Mouse (Mus musculus) heart, postnatal 0 days (tissue): ENCODE measurements around the gene Lrfn5. TPM values are rescaled to one million over a fixed set of nuclear protein-coding genes. Genes with fewer than 3 reads are reported as not detected.

Experiments
- ATAC-seq: fragments of 200-750 bp; cut with Nextera tagmentation; 2 replicates; pipeline ENCODE4 v1.8.0; 2017; ENCODE audit warnings: low read depth, moderate number of reproducible peaks, moderate library complexity; ENCODE audit not compliant: insufficient read depth
- DNase-seq: peaks from one replicate; pipeline ENCODE4 v3.0.0-alpha.2; 2016; ENCODE audit warnings: low spot score
- H3K27ac ChIP-seq: fragments of 300-500 bp; sonication (generic); 2 replicates; pipeline ENCODE4 v1.5.1; 2014; ENCODE audit warnings: low read depth, mild to moderate bottlenecking
- H3K27me3 ChIP-seq: fragments of 300-500 bp; sonication (generic); 2 replicates; pipeline ENCODE4 v1.6.1; 2014; ENCODE audit warnings: low read length, mixed read lengths; ENCODE audit not compliant: control insufficient read depth, insufficient read depth
- H3K36me3 ChIP-seq: fragments of 300-500 bp; sonication (generic); replicated peaks from 2 replicates; pipeline ENCODE4 v1.6.1; 2014; ENCODE audit warnings: low read length, mixed read lengths; ENCODE audit not compliant: control insufficient read depth, insufficient read depth
- H3K4me1 ChIP-seq: fragments of 300-500 bp; sonication (generic); 2 replicates; pipeline ENCODE4 v1.6.1; 2014; ENCODE audit warnings: antibody characterized with exemption; ENCODE audit not compliant: control insufficient read depth, insufficient read depth
- H3K4me2 ChIP-seq: fragments of 300-500 bp; sonication (generic); 2 replicates; pipeline ENCODE4 v1.6.1; 2014; ENCODE audit warnings: low read depth, mild to moderate bottlenecking, low read length, moderate library complexity
- H3K4me3 ChIP-seq: fragments of 300-500 bp; sonication (generic); 2 replicates; pipeline ENCODE4 v1.5.1; 2014; ENCODE audit warnings: low read depth, low read length
- H3K9ac ChIP-seq: fragments of 300-500 bp; sonication (generic); replicated peaks from 2 replicates; pipeline ENCODE4 v1.6.1; 2014; ENCODE audit warnings: low read depth, low read length, mixed read lengths
- H3K9me3 ChIP-seq: fragments of 300-500 bp; sonication (generic); replicated peaks from 2 replicates; pipeline ENCODE4 v1.6.1; 2016; ENCODE audit warnings: low read length; ENCODE audit not compliant: control insufficient read depth
- CTCF ChIP-seq: IDR thresholded peaks from 2 replicates; pipeline ENCODE4 v1.5.1; 2016; ENCODE audit warnings: antibody characterized with exemption, control low read depth, low read depth
- EP300 ChIP-seq: IDR thresholded peaks from 2 replicates; pipeline ENCODE4 v1.6.1; 2016; ENCODE audit warnings: antibody characterized with exemption, low read depth
- WGBS: fragments of 180-500 bp; shearing (Covaris S2); extraction: QIAGEN DNeasy Blood & Tissue Kit; methylation state at CpG from one replicate; pipeline ENCODE4 v1.1.7; 2014; 5-methylcytosine and 5-hydroxymethylcytosine counted together
- polyA plus RNA-seq: library from polyadenylated mRNA; unstranded; fragments of >200 nt; fragmentation: Nextera tagmentation; extraction: Ambion mirVana; gene quantifications from 2 replicates; pipeline ENCODE4 v1.2.1, GENCODE M21; 2015
- total RNA-seq: library from RNA; depleted of rRNA; stranded (reverse); fragments of >200 nt; gene quantifications from 2 replicates; pipeline ENCODE4 v1.2.3, GENCODE M21; 2014; ENCODE audit warnings: low replicate concordance

Gene Lrfn5
- total and polyA plus RNA-seq, 2 experiments from 2014 or later, result 0.11 TPM; not detected in 1

DNA sequence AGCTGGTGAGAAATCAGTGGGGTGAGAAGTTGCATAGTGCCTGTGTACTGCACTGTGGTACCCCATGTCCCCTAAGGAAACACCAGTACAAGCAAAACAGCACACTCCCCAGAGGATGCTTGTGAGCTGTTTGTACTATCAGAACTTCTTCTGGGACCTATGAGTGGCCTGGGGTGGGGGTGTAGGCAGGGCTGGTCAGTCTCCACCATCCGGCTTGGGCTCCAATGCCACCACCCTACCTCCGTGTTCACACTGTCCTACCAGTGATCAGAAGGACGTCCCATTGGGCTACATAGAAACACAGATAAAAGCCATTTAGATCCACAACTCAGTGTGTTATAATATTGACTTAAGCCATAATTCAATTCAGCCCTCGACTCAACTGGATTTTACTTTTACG, 131.4 kb downstream of the Lrfn5 start:
- DNase-seq, result no peak
- TF ChIP-seq CTCF, result no peak
- no peak for TF ChIP-seq EP300

DNA sequence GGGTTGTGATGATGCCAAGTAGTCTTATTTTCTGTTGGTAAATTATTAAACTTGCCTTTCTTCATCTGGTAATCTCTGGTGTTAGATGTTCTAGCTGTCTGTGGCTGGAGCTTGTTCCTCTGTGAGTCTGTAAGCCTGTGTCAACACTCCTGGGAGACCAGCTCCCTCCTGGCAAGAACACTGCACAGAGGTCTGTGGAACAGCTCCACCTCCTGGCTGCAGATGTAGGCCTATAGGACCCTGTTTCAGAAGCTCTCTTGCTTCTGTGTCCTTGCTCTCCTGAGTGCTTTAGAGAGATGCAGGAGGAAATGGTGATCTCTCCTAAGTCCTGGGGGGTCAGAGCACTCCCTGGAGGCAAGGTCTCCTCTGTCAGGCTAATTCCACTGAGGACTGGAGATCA, 200.2 kb downstream of the Lrfn5 start:
- no peak for DNase-seq
- ATAC-seq, result no peak

More for the DNA sequence above, 131.4 kb downstream of the Lrfn5 start:
- Histone ChIP-seq H3K27ac (no peak overlapping the region), H3K9ac (no peak overlapping the region), H3K36me3 (no peaks in the 10 kb centered on the region), H3K4me2 (no peak overlapping the region), H3K27me3 (no peaks in the 10 kb centered on the region), H3K4me1 (no peaks in the 10 kb centered on the region), H3K4me3 (no peak overlapping the region), H3K9me3 (no peaks in the 10 kb centered on the region)
- ATAC-seq, result no peak
- 76% methylated on average over 5 of the region's 5 CpGs for WGBS

DNA sequence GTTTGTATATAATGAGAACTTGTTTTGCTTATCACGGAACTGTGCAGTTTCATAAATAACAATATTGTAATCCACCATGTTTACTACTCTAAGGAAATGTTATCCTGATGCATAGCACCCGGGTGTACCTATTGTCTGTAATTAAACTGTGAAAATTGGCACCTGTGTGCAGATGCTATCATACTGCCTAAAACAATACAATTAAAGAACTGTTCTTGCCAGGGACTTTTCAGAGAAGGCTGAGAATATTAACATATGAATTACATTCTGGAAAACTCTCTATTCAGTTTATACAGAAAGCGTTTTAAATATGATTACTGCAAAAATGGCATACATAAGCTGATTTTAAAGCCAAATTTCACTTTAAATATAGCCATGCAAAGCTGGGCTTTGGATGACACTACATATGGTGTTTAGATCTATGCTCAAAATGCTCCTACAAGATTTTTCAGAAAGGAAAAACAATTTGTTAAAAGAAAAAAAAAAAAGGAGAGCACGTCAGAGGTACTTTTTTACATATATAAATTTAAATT, 284.2 kb downstream of the Lrfn5 start:
- H3K36me3 ChIP-seq, result no peaks in the 10 kb centered on the region
- no peak overlapping the region for H3K4me2 ChIP-seq
- ATAC-seq (no peak), DNase-seq (no peak)
- no peaks in the 10 kb centered on the region for H3K9me3 ChIP-seq
- 65% methylated on average over 4 of the region's 4 CpGs for WGBS
- H3K27ac ChIP-seq, result no peak overlapping the region
- no peaks in the 10 kb centered on the region for H3K4me1 ChIP-seq
- H3K9ac ChIP-seq, result no peak overlapping the region
- H3K4me3 ChIP-seq, result no peak overlapping the region
- no peaks in the 10 kb centered on the region for H3K27me3 ChIP-seq
- TF ChIP-seq CTCF (no peak), EP300 (no peak)

More for the DNA sequence above, 200.2 kb downstream of the Lrfn5 start:
- Histone ChIP-seq H3K27me3 (no peaks in the 10 kb centered on the region), H3K36me3 (no peaks in the 10 kb centered on the region), H3K9ac (no peak overlapping the region), H3K9me3 (no peaks in the 10 kb centered on the region), H3K4me3 (no peak overlapping the region), H3K27ac (no peak overlapping the region), H3K4me1 (no peaks in the 10 kb centered on the region), H3K4me2 (no peak overlapping the region)
- no peak for TF ChIP-seq EP300
- TF ChIP-seq CTCF, result peak; percentile 24

DNA sequence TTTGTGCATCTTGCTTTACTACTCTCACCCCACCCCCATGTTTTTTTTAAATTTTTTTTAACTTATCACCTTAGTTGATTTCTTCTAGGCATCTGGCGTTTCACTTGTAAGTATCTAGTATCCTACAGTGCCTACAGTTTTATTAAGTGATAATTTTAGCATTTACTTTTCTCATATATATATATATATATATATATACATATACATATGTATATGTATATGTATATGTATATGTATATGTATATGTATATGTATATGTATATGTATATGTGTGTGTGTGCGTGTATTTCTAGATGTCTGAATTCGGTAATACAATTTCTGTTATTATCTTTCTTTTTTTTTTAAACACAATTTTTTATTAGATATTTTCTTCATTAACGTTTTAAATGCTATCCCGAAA, 300.7 kb downstream of the Lrfn5 start:
- ATAC-seq, result no peak
- Histone ChIP-seq H3K4me1 (no peaks in the 10 kb centered on the region), H3K27me3 (no peaks in the 10 kb centered on the region), H3K9ac (no peak overlapping the region), H3K36me3 (no peaks in the 10 kb centered on the region), H3K4me3 (no peak overlapping the region), H3K4me2 (no peak overlapping the region), H3K27ac (no peak overlapping the region), H3K9me3 (no peaks in the 10 kb centered on the region)
- DNase-seq, result no peak
- 87% methylated on average over 5 of the region's 5 CpGs for WGBS
- TF ChIP-seq EP300 (no peak), CTCF (no peak)

DNA sequence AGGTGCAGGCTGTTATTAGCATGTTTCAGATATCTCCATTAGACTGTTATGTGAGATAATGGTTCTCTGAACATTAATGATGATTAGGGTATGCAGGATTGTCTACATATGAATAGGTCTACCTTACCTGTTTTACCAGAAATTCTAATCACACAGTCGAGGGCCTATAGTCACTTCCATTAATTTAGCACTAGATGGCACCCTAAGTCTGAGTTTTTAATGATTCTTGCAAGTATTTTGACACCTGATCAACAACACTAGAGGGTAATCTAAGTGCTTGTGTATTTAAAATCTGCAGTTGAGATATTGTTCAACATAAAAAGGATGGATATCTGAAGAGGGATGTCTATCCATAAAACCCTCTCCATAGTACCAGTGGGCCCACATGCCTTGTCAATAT, 303.4 kb downstream of the Lrfn5 start:
- no peaks in the 10 kb centered on the region for H3K27me3 ChIP-seq
- H3K36me3 ChIP-seq, result no peaks in the 10 kb centered on the region
- no peak overlapping the region for H3K9ac ChIP-seq
- no peaks in the 10 kb centered on the region for H3K9me3 ChIP-seq
- DNase-seq, result no peak
- no peak overlapping the region for H3K27ac ChIP-seq
- no peak overlapping the region for H3K4me3 ChIP-seq
- WGBS, result 2% methylated on average over 1 of the region's 1 CpGs
- H3K4me2 ChIP-seq, result no peak overlapping the region
- ATAC-seq, result no peak
- no peaks in the 10 kb centered on the region for H3K4me1 ChIP-seq
- no peak for TF ChIP-seq EP300
- peak; percentile 24; the same call in 1 of the 2 replicates for TF ChIP-seq CTCF

DNA sequence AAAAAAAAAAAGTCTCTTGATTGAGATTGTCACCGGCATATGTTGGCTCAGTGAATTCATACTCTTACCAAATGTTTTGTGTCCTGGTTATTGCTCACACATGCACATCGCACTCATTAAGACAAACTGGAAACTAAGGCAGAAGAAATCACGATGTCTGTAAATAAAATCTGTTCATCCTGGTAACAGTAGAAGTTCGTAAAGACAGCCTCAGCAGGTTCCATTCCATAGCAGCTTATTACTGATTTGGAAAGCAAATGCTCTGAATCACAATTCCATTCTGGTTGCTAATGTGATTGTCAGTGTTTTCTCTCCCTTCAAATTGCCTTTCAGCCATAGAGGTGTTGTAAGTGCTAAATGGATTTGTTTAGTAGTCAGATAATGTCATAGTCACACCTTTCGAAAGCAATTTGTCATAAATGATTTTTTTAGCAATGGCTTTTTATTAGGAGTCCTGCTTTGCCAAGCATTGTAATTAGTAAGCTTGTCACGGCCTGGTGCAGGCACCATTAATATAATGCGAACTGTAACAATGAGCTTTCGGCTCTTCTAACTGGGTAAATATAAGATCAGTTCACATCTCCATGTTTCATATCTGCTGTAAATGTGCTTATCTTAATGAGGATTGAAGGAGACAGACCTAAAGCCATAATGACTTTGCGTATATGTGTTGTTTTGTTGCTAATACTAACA, 319.8 kb downstream of the Lrfn5 start:
- ATAC-seq, result no peak
- no peaks in the 10 kb centered on the region for H3K4me1 ChIP-seq

More for the DNA sequence above, 319.8 kb downstream of the Lrfn5 start:
- Histone ChIP-seq H3K9me3 (no peaks in the 10 kb centered on the region), H3K36me3 (no peaks in the 10 kb centered on the region), H3K9ac (no peak overlapping the region), H3K4me3 (no peak overlapping the region), H3K4me2 (no peak overlapping the region), H3K27me3 (no peaks in the 10 kb centered on the region), H3K27ac (no peak overlapping the region)
- DNase-seq, result no peak
- WGBS, result 85% methylated on average over 9 of the region's 9 CpGs
- TF ChIP-seq CTCF, result no peak
- TF ChIP-seq EP300, result no peak
